Mouse (Mus musculus): ENCODE results near the gene Synrg. TPM values are rescaled to one million over a fixed set of nuclear protein-coding genes. Genes with fewer than 3 reads are reported as not detected.

The Synrg gene
- total and polyA plus RNA-seq, 2 experiments: 6.5 to 9.1 TPM

GRCm38 (mm10) chr11:84013105-84013504, 48.9 kb downstream of the Synrg start:
- Histone ChIP-seq H3K27me3 (ENCODE audit: control insufficient read depth, insufficient read depth, low read length) (no peaks in the 10 kb centered on the region), H3K79me2 (ENCODE audit: control insufficient read depth, insufficient read depth, low read length) (peaks cover 13% of the 10 kb centered on the region; the same call in 1 of the 2 replicates), H3K4me1 (ENCODE audit: control insufficient read depth, insufficient read depth, low read length) (peaks cover 8% of the 10 kb centered on the region), H3K4me3 (ENCODE audit: insufficient read depth, low read depth, low read length) (no peak overlapping the region), H3K9ac (ENCODE audit: low read depth, low read length) (no peak overlapping the region), H3K36me3 (ENCODE audit: control insufficient read depth, insufficient read depth, low read length) (peaks cover 23% of the 10 kb centered on the region), H3K27ac (replicated peaks; ENCODE audit: insufficient read depth, low read depth, low read length) (no peak overlapping the region)
- DNase-seq (ENCODE audit: extremely low read depth, low read depth, low spot score): no peak
- no peak for TF ChIP-seq POLR2A (IDR thresholded peaks at IDR 0.05; ENCODE audit: extremely low read depth, insufficient read depth, low read length)
- TF ChIP-seq CTCF (IDR thresholded peaks at IDR 0.05; ENCODE audit: low read depth, low read length): no peak
- WGBS: 76% methylated on average over 7 of the region's 7 CpGs

GRCm38 (mm10) chr11:84016147-84016809, 52.0 kb downstream of the Synrg start:
- peaks cover 10% of the 10 kb centered on the region; the same call in 1 of the 2 replicates for H3K79me2 ChIP-seq (ENCODE audit: control insufficient read depth, insufficient read depth, low read length)
- WGBS: 27% methylated on average over 6 of the region's 6 CpGs
- H3K9ac ChIP-seq (ENCODE audit: low read depth, low read length): no peak overlapping the region
- peaks cover 19% of the 10 kb centered on the region for H3K36me3 ChIP-seq (ENCODE audit: control insufficient read depth, insufficient read depth, low read length)
- no peak overlapping the region for H3K4me3 ChIP-seq (ENCODE audit: insufficient read depth, low read depth, low read length)
- peaks cover 8% of the 10 kb centered on the region for H3K4me1 ChIP-seq (ENCODE audit: control insufficient read depth, insufficient read depth, low read length)
- TF ChIP-seq CTCF (IDR thresholded peaks at IDR 0.05; ENCODE audit: low read depth, low read length) (no peak), POLR2A (IDR thresholded peaks at IDR 0.05; ENCODE audit: extremely low read depth, insufficient read depth, low read length) (no peak)
- peak overlapping the region; percentile 41 for H3K27ac ChIP-seq (replicated peaks; ENCODE audit: insufficient read depth, low read depth, low read length)
- DNase-seq (ENCODE audit: extremely low read depth, low read depth, low spot score): peak; percentile 52
- H3K27me3 ChIP-seq (ENCODE audit: control insufficient read depth, insufficient read depth, low read length): no peaks in the 10 kb centered on the region

GRCm38 (mm10) chr11:84016810-84017508, 52.7 kb downstream of the Synrg start:
- peaks cover 8% of the 10 kb centered on the region for H3K4me1 ChIP-seq (ENCODE audit: control insufficient read depth, insufficient read depth, low read length)
- no peaks in the 10 kb centered on the region for H3K27me3 ChIP-seq (ENCODE audit: control insufficient read depth, insufficient read depth, low read length)
- peak overlapping the region; percentile 41 for H3K27ac ChIP-seq (replicated peaks; ENCODE audit: insufficient read depth, low read depth, low read length)
- no peak overlapping the region for H3K9ac ChIP-seq (ENCODE audit: low read depth, low read length)
- TF ChIP-seq POLR2A (IDR thresholded peaks at IDR 0.05; ENCODE audit: extremely low read depth, insufficient read depth, low read length) (no peak), CTCF (IDR thresholded peaks at IDR 0.05; ENCODE audit: low read depth, low read length) (no peak)
- peak; percentile 92 for DNase-seq (ENCODE audit: extremely low read depth, low read depth, low spot score)
- 33% methylated on average over 7 of the region's 7 CpGs for WGBS
- H3K4me3 ChIP-seq (ENCODE audit: insufficient read depth, low read depth, low read length): no peak overlapping the region
- peaks cover 10% of the 10 kb centered on the region; the same call in 1 of the 2 replicates for H3K79me2 ChIP-seq (ENCODE audit: control insufficient read depth, insufficient read depth, low read length)
- H3K36me3 ChIP-seq (ENCODE audit: control insufficient read depth, insufficient read depth, low read length): peaks cover 19% of the 10 kb centered on the region

GRCm38 (mm10) chr11:84027231-84027630, 63.0 kb downstream of the Synrg start:
- WGBS: 39% methylated on average over 5 of the region's 5 CpGs
- H3K4me3 ChIP-seq (ENCODE audit: insufficient read depth, low read depth, low read length): no peak overlapping the region
- H3K9ac ChIP-seq (ENCODE audit: low read depth, low read length): no peak overlapping the region
- no peaks in the 10 kb centered on the region for H3K27me3 ChIP-seq (ENCODE audit: control insufficient read depth, insufficient read depth, low read length)
- no peak for TF ChIP-seq CTCF (IDR thresholded peaks at IDR 0.05; ENCODE audit: low read depth, low read length)
- no peak for TF ChIP-seq POLR2A (IDR thresholded peaks at IDR 0.05; ENCODE audit: extremely low read depth, insufficient read depth, low read length)
- H3K4me1 ChIP-seq (ENCODE audit: control insufficient read depth, insufficient read depth, low read length): peaks cover 20% of the 10 kb centered on the region
- peak; percentile 40 for DNase-seq (ENCODE audit: extremely low read depth, low read depth, low spot score)
- H3K36me3 ChIP-seq (ENCODE audit: control insufficient read depth, insufficient read depth, low read length): peaks cover 30% of the 10 kb centered on the region
- no peaks in the 10 kb centered on the region; the same call in 1 of the 2 replicates for H3K79me2 ChIP-seq (ENCODE audit: control insufficient read depth, insufficient read depth, low read length)
- H3K27ac ChIP-seq (replicated peaks; ENCODE audit: insufficient read depth, low read depth, low read length): no peak overlapping the region

- Histone ChIP-seq H3K36me3 (ENCODE audit: control insufficient read depth, insufficient read depth, low read length) (peaks cover 24% of the 10 kb centered on the region), H3K79me2 (ENCODE audit: control insufficient read depth, insufficient read depth, low read length) (no peaks in the 10 kb centered on the region; the same call in 1 of the 2 replicates), H3K9ac (ENCODE audit: low read depth, low read length) (no peak overlapping the region), H3K27me3 (ENCODE audit: control insufficient read depth, insufficient read depth, low read length) (no peaks in the 10 kb centered on the region), H3K4me3 (ENCODE audit: insufficient read depth, low read depth, low read length) (no peak overlapping the region), H3K27ac (replicated peaks; ENCODE audit: insufficient read depth, low read depth, low read length) (peak overlapping the region; percentile 29; the same call in 1 of the 2 replicates), H3K4me1 (ENCODE audit: control insufficient read depth, insufficient read depth, low read length) (peaks cover 23% of the 10 kb centered on the region)
- peak; percentile 94 for DNase-seq (ENCODE audit: extremely low read depth, low read depth, low spot score)
- no peak for TF ChIP-seq CTCF (IDR thresholded peaks at IDR 0.05; ENCODE audit: low read depth, low read length)
- TF ChIP-seq POLR2A (IDR thresholded peaks at IDR 0.05; ENCODE audit: extremely low read depth, insufficient read depth, low read length): no peak
- WGBS: 36% methylated on average over 9 of the region's 9 CpGs
Measured at GRCm38 (mm10) chr11:84028271-84029028, 64.2 kb downstream of the Synrg start.

Measured in liver, adult 2 months (tissue).